Mouse (Mus musculus) liver, embryonic 14.5 days (tissue): Measurements from ENCODE around the gene Inppl1.

Source experiments
- CTCF ChIP-seq: IDR thresholded peaks from 2 replicates; pipeline ENCODE4 v1.5.1; 2016; ENCODE audit warnings: antibody characterized with exemption, low read depth, control low read depth
- EP300 ChIP-seq: IDR thresholded peaks from 2 replicates; pipeline ENCODE4 v1.6.1; 2016; ENCODE audit warnings: antibody characterized with exemption, low read depth

DNA sequence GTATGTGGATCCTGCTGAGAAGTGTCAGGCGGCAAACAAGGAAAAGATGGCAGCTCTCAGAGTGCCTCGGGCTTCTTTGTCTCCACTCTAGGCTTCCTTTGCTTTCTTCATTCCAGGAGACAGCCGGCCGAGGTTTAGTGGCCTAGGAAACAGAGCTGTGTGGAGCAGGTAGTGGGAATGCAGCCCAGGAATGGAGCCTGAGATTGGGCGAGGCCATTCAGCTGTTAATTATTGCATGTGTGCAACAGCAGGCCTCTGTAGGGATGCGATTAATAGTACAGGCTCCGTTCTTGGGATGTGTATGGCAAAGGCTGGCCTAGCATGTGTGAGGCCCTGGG, 31.1 kb upstream of the Inppl1 start:
- TF ChIP-seq CTCF, result no peak
- no peak for TF ChIP-seq EP300
